Mouse (Mus musculus): Measurements from ENCODE around the gene Tomm40.

GRCm38 (mm10) chr7:19688611-19689010 is 26.6 kb downstream of the Tomm40 start:
- TF ChIP-seq CTCF (IDR thresholded peaks at IDR 0.05; ENCODE audit: borderline replicate concordance, control insufficient read depth, extremely low read depth, insufficient read depth, low read length, poor library complexity) (no peak), POLR2A (IDR thresholded peaks at IDR 0.05; ENCODE audit: control insufficient read depth, extremely low read depth, insufficient read depth, low read length, poor library complexity) (no peak)

Measured in thymus, adult 2 months (tissue).